Mouse (Mus musculus) thymus, postnatal 25 days (tissue): ENCODE data around the gene Socs1.
"Not testable (repeated sequence)": the region's sequence is repeated elsewhere in the genome, so short reads cannot be mapped to it uniquely, and the experiment has no call there.

ENCODE experiments used
- DNase-seq: peaks from one replicate; pipeline ENCODE4 v3.0.0; 2022

Socs1 gene

DNA sequence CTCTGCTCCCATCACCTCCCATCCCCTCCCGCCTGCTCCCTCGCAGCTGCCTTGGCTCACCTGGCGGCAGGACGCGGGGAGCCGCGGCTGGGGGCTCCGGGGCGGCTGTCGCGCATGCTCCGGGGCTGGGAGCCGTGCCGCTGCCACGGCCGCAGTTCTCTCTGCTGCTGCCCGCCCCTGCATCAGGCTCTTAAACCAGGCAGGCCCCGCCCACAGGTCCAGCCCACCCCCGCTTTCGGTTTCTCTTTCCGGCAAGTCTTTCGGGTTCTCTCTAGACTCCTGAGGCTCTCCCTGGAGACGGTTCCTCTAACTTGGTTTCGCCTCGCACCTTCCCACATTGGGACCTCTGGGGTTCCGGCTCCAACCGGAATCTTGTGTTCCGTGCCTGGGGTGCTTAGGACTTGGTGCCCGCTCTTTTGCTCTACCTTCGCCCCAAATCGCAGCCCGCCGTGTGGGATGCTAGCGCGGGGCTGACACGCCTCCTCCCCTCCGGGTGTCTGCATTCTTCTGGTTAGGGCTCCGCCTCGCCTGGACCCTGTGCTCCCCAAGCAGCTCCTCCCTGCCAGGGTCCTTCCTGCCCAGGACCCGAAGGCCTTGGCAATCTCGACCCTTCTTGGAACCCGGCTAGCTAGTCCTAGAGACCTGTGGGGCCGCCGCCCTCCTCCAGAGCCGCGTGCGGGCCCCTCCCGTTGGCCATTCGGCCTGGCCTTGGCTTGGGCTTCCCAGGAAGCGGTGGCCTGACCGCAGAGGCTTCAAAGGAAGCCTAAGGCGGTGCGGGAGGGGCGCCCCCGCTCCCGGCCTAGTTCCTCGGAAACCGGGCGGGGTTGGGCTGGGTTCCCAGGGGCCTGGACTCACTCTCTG lies at the start of gene Socs1:
TSS of gene Socs1 (minus strand) at position 166 of the 861 bp plus-strand sequence.
- peak; percentile 97 for DNase-seq

GRCm38 (mm10) chr16:10834542-10834910 lies 49.2 kb upstream of the Socs1 start:
- no peak for DNase-seq

DNA sequence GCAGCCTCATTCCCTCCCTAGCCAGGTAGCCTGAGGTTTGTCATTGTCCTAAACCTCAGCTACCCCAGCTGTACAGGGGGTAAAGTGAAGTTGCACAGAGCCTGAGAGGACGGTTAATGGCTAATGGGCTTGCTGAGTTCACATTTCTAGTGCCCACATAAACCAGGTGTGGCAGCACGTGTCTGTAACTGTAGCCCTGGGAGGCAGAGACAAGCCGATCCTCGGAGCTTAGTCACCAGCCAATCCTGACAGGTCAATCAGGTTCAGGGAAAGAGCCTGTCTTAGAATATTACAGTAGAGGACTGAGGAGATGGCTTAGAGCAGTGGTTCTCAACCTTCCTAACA lies 43.1 kb upstream of the Socs1 start:
- DNase-seq = peak; percentile 54

DNA sequence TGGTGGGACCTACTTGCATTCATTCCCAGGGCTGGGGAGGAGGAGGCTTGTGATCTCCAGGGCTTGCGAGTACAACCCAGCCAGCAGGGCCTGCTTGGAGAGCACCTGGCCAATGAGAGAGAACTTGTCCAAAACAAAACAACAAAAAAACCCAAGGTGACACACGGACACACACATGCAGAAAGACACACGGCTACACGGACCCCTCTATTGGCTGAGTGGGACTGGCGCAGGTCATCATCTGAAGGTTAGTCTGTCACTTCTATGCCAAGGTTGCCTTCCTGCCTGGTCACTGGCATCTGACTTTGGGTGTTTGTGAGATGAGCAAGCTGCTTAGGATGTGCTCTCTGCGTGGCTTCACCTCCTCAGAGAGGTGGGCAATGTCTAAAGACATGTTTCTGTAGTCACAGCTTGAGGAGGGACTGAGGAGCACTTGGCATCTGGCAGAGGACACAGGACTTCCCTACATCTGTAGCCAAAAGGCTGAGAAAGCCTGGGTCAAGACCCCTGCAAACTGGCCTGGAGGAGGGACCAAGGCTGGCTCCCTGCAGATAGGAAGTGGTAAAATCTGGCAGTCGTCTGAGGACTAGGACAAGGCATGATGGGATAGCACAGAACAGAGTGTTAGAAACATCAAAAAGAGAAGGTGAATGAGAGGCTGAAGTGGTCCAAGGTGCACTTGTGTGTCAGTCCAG lies 42.6 kb upstream of the Socs1 start:
- DNase-seq = peak; percentile 62

- peak; percentile 60 for DNase-seq
Observed at GRCm38 (mm10) chr16:10827269-10827668, 41.9 kb upstream of the Socs1 start.

- no peak for DNase-seq
Observed at GRCm38 (mm10) chr16:10825840-10826239, 40.5 kb upstream of the Socs1 start.

GRCm38 (mm10) chr16:10824536-10824935 lies 39.2 kb upstream of the Socs1 start:
- no peak for DNase-seq

DNA sequence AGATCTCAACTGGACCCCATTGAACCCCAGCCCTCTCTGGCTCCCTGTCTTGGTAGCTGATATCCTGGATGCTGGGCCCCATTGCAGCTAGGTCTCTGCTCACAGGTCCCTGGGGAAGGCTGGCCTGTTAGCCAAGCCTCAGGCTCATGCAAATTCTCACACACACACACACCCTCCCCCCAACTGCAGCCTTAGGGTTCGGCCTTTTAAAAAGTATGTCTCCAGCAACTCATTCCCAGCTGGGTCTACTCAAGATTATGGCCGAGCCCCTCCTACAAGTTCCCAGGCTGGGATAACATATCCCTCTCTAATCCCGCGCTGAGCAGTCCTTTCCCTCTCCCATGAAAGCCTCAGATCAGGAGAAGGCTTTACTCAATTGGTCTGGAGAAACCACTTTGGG lies 36.1 kb upstream of the Socs1 start:
- DNase-seq = no peak

DNA sequence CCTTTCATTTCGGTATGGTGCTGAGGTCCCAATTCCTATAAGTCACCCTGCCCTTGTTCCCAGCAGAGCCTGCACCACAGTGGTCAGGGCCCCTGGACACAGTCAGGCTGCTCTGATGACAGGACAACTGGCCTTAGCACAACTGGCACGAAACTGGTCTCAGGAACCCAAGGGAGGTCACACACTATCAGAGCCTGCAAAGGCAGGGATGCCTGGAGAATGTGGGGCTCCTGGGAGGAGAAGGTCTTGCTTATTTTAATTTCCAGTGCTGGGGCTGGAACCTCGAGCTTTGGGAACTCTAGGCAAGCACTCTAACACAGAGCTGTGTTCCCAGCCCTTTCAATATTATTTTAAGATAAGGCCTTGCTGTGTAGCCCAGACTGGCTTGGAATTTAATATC lies 34.6 kb upstream of the Socs1 start:
- no peak for DNase-seq

GRCm38 (mm10) chr16:10818579-10819135 lies 33.3 kb upstream of the Socs1 start:
- no peak for DNase-seq

- DNase-seq = peak; percentile 51
Observed at GRCm38 (mm10) chr16:10814864-10815263, 29.5 kb upstream of the Socs1 start.

- peak; percentile 42 for DNase-seq
Observed at GRCm38 (mm10) chr16:10813726-10814125, 28.4 kb upstream of the Socs1 start.

GRCm38 (mm10) chr16:10812865-10813371 lies 27.6 kb upstream of the Socs1 start, which contains the start of gene Gm11172:
Gene Gm11172 (plus strand): TSS chr16:10812915.
- peak; percentile 37 for DNase-seq

- no peak for DNase-seq
Observed at GRCm38 (mm10) chr16:10810376-10810775, 25.0 kb upstream of the Socs1 start.

- DNase-seq = peak; percentile 79
Observed at GRCm38 (mm10) chr16:10805789-10806527, 20.6 kb upstream of the Socs1 start, which contains the start of gene Prm1. Gene Prm1 (minus strand): TSS chr16:10805839.

DNA sequence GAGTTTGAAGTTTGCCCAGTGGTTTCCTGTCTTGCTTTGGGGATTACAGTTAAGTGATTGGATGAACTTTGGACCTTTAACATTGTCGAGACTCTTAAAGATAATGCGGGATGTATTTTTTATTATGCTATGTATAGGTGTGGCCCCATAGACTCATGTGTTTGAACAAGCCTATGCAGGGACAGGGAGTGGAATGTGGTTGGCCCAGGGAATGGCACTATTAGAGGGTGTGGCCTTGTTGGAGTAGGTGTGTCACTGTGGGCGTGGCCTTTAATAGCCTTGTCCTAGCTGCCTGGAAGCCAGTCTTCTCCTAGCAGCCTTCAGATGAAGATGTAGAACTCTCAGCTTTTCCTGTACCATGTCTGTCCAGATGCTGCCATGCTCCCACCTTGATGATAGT lies 17.1 kb upstream of the Socs1 start:
- not testable (repeated sequence) for DNase-seq

GRCm38 (mm10) chr16:10796034-10796433 lies 10.7 kb upstream of the Socs1 start, which contains the start of gene Prm2:
Gene Prm2 (minus strand): TSS chr16:10796134.
- DNase-seq = no peak

DNA sequence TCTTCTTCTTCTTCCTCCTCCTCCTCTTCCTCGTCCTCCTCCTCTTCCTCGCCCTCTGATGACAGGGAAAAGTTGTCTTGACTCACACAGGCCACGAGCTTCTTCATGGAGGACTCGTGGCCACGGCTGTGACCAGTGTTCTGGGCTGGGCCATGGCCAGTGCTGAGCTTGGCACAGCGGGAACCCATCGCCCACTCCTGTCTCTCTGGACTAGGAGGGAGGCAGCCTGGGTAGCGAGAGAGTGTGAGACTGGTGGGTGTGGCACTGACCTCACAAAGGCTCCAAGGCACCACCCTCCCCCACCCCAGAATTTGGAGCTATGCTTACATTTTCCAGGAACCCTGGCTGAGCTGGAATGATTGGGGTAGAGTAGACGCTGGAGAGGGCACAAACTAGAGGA lies 5.4 kb upstream of the Socs1 start, which contains the start of gene Prm3:
TSS of gene Prm3 (minus strand) at position 213 of the 400 bp plus-strand sequence.
- DNase-seq = no peak

DNA sequence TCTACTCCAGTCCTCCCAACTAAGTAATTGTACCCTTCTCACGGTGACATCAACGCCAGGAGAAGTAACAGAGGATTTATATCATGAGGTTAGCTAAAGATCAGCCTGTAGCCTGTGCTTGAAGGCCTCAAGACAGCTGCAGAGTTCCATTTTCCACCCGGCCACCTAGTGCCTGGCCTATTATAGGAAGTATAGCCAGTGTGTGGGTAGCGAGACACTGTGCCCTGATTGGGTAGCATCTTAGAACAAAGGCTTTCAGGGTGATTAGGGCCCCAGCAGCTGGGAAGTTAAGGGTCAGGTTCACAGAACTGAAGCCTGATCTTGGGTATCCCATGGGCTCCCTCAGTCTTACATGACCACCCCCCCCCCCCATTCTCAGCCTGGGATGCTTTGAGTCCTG lies 3.5 kb upstream of the Socs1 start:
- DNase-seq = no peak

DNA sequence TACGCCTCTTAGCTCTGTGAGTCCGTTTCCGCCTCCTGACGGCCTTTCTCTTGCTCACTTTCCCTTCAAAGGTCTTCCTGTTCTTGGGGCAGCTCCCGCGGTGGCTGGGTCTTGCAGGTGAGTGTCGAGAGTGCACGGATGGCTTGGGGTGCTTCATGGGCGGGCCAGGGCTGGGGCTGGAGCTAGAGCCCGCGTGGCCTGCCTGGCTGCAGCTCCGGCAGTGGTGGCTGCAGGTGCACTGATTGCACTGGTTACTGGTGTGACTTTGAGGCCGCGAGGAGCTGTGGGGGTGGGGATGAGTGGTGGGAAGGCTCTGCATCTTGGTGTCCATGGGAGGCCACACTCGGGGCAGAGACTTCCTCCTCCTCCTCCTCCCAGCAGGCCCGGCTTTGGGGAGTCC lies 2.9 kb upstream of the Socs1 start, which contains the start of gene Tnp2:
TSS of gene Tnp2 (minus strand) at position 390 of the 400 bp plus-strand sequence.
- peak; percentile 73 for DNase-seq

DNA sequence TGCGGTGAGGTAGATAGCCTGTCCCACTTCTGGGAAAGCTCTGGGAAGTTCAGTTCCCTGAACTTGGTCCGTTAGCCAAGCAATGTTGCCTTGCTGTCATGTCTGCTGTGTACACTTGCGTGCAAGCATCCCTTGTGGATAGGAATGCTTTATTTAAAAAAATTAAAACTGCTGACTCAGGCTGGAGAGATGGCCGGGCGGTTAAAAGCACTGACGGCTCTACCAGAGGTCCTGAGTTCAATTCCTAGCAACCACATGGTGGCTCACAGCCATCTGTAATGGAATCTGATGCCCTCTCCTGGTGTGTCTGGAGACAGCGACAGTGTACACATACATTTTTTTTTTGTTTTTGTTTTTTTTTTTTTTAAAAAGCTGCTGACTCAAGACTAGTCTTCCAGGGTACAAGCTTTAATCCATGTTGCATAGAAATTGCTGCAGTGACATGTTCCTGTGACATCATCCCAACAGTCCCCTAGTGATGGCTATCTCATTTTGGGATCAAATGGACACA lies 2.3 kb upstream of the Socs1 start:
- no peak for DNase-seq
